Mouse (Mus musculus) ovary, postnatal 14 days (tissue): Measurements from ENCODE around the gene Cacna2d1.

Experiments used
- DNase-seq: peaks from one replicate; pipeline ENCODE4 v3.0.0; 2022; ENCODE audit warnings: low spot score

The Cacna2d1 gene

DNA sequence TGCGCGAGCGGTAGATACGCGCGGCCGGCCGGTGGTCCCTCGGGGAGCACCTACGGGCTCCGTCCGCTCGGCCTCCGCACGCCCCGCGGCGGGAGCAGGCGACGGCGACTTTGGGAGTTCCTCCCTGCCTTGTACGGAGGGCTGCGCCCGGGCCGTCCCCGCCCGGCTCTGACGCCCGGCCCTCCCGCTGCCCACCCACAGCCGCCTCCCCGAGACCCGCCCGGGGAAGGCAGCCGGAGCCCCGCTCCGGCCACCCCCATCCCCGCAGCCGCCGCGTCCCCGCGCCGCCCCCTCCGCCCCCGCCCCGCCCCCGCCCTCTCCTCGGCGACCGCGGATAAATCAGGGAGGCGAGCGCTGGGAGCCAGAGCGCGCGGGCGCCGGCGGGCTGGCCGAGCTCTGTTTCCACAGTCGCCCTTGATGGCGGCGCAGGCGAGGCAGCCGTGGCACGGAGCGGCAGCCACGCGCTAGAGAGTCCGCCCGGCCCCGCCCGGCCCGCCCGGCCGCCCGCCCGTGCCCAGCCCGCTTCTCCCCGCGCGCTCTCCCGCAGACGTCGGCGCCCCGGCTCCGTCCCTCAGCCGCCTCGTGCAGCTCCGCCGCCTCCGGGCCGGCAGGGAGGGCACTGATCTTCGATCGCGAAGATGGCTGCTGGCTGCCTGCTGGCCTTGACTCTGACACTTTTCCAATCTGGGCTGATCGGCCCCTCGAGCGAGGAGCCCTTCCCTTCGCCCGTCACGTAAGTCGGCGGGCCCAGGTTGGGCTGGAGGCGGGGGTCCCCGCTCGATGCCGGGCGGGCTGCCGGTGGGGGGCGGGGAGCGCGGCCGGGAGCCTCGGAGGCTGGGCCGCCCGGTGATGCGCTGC is at the start of gene Cacna2d1:
Gene Cacna2d1 (plus strand): TSS at position 316 of the 858 bp plus-strand sequence.
- DNase-seq: peak; percentile 55

DNA sequence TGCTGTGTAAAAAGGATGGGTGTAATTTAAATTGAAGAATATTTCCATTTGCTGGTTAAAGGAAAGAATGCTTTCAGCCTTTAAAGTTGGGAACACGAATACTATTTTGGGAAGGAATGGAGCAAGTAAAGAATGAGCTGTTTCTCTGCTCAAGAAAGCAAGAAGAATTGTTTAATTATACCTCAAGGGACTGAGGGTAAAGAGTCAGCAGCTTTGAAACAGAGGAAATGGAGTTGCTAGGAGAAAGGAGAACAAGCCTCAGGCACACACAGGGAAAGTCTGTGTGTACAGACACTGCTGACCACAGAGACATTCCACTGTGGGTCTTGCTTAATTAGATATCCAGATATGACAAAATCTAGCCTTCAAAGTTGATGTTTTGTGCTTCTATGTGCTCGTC is 39.4 kb upstream of the Cacna2d1 start:
- DNase-seq: no peak

DNA sequence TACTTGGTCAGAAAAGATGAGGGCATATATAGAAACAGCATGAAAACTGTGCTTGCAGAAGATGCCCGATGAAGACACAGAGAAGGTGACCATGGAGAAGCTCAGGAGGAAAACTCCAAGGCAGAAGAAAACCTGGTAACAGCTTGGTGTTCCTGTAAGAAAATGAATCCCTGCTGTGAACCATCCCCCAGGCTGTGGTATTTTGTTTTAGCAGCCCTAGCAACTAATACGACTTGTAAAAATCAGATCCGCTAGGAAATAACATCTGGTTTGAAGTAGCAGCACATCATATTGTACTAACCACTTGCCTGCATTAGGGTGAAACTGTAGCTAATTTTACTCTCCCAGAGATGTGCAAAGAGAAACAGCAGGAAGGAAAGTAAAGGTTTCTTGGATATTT is 37.8 kb upstream of the Cacna2d1 start:
- no peak for DNase-seq

DNA sequence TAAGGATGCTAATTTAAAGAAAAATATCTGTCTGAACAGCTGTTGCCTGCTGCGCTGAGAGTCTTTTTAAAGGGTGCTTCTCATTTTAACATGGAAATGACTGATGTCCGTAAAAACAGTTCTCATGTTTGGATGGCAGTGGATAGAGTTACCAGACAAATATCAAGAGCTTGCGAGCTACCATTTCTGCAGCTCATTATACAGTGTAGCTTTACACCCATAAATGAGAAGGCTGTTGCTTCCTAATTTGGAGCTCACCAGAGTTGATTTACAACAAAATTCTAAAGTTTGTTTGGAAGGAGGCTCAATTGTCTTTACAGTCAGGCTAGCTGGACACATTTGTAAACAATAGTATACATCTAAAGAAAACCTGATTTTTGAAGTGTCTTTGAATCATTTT is 28.0 kb upstream of the Cacna2d1 start:
- no peak for DNase-seq

DNA sequence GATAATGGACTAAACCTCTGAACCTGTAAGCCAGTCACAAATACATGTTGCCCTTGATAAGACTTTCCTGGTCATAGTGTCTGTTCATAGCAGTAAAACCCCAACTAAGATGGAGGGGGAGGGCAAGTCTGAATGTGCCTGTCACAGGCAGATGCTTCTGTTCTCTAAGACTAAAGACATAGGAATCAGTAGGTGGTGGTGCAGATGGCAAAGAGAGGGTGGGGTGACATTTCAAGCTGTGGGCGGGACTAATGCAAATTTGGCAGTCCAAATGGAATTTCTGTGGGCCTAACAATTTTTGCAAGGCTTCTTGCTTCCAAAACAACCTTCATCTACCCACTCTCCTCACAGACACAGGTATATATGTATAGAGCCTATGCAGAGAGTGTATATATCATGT is 19.6 kb upstream of the Cacna2d1 start:
- DNase-seq: no peak

DNA sequence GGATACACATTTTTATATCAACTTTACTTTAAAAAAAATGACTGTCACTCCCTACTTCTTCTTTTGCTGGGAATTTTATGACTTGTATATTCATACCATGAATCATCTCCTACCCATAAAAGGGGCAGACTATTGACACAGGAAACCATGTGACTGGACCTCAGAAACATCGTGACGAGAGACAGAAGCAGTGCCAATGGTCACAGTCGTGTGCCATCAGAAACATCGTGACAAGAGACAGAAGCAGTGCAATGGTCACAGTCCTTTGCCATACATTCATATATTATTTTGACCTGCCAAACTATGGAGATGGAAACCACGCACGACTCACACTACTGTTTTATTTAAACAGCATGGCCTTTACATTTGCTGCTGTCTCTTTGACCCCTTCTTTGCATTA is 6.0 kb upstream of the Cacna2d1 start:
- no peak for DNase-seq

DNA sequence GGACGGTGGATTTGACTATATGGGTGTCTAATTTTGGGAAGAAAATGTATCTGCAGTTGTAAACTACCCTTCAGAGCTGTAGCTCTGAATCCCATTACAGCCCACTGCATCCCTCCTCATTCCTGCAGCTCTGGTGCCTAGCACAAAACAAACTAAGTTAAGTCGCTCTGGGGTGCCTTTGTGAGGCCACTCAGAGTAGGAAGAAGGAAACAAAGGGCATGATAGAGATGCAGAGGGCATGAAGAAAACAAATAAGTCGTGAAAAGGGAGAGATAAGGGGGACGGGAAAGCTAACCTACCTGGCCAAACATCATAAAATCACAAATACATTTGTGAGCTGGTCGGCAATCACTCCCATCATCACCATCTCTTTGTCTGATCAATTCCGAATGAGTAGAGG is 1.5 kb upstream of the Cacna2d1 start:
- no peak for DNase-seq

DNA sequence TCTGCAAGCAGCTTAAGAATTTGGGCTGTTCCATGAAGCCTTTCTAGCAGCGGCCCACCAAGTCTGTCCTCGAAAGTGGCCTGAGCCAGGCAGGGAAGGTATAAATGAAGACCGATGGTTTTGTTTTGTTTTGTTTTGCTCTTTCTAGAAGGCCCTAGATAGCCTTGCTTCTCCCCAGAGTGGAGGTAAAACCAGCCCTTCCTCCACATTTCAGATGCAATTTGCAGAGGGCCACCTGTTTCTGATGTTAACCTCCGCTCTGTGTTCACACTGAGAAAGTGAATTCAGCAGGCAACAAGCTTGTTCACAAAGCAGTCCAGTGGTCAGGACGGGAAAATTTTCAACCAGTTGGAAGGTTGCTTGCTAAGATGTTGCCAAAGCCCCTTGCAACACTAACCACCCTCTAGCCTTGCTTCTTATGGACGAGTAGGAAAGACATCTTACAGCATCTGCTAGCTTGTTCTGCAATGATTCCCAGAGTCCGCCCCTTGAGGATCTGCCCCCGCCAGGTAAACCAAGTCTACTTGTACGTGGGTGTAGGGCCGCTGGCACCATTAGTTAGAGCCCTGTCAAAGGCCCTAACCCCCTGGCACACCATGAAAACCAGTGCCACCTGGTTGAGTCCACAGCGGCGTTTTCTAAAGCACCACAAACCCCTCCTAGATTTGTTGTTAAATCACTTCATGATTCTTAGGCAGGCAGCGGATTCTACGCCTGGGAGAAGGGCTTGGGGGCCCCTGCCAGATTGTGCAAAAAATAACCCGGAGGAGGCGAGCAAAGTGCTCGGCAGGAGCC is 713 bp upstream of the Cacna2d1 start:
- no peak for DNase-seq

DNA sequence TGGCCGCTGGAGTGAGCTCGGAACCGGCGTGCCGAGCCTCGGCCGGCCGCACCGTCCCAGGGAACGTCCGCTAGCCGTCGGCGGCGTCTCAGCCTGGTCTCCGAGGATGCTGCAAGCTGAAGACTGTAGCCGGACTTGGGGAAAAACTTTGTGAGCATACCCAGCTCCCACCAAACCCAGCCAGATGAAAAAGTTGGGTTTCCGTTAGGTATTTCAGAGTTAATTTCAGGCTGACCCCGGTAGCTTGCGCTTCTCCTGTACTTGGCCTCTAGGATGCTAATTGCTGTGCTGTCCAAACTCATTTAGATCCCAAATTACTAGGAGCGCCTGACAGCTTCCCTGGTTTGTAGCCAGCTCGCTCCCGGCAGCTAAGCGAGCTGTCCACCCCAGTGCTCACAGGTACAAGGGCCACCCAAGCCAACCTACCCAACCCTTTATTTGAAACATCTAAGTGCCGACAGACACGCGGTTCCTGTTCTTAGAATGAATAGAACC is 790 bp downstream of the Cacna2d1 start:
- peak; percentile 2 for DNase-seq

DNA sequence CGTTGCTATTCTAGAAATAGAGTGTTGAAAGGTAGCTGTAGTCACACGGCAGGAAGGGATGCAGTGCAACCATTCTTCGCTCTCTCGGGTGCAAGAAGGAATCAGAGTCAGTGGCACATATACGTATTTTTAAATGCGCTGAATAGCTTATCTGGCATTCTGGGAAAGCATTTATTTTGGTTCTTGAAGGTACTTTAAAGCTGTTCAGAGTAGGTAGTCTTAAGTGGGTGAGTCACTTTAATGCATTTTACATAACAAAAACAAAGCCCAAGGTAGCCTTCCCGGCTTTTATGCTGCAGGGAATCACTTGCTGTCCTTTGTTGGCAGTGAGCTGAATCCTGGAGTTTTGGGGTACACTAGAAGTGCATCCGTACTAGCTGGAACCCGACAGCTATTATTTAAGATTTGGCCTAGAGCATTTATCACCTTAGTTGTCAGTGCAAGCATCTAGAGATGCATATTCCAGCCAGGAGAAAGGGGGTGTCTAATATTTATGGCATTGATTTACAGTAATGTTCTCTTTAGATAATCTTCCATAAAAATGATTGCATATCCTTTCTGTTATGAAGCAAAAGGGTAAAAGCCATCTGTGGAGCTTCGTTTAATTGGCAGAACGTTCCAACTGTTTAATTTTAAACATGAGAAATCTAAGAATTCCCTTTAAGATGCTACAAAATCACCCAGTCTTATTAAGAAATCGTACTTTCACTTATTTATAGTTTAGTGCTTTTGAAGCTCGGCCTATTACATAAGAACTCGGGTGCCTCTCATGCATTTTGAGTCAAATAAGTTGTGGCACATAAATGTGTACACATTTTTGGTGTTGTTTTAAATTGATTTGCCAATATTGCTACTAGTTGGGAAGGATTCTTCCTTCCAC is 1.6 kb downstream of the Cacna2d1 start:
- no peak for DNase-seq

DNA sequence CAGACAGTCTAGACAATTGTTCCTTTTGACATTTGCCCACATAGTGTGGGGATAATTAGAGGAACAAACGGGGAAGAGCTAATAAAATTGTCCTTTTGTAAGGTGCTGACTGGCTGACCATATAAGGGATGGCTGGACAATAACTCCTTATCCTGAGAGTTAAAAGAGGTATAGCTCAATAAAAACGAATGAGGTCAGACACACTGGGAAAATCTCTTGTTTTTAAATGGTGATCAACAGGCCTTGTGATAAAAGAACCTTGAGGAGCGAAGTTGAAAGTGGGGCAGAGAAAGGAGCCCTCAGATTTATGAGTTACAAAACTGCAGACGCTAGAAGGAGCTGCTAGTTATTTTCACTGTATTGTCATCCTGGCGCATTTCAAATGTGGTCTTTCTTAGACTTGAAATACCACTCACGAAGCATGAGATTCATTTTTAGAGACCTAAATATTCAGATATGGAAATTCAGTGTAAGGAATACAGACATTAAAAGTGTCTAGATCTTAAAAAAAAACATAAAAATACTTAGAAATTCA is 6.8 kb downstream of the Cacna2d1 start:
- no peak for DNase-seq

DNA sequence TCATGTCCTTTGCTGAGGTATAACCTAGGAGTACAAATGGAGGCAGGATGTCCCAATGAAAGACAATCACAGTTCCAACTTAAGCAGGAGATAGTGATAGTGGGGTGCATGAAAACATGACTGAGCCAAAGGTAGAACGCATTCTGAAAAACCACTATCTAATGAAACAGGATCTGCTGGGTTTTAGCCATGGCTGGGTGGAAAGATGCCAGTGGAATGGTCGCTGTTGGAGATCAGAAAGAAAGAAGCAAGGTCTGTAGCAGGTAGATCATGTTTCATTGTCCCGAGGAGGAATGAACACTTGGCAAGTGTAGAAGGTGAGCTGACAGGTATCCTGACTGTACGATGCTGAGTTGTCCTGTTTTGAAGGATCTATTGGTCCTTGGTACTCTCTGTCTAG is 7.6 kb downstream of the Cacna2d1 start:
- DNase-seq: no peak

DNA sequence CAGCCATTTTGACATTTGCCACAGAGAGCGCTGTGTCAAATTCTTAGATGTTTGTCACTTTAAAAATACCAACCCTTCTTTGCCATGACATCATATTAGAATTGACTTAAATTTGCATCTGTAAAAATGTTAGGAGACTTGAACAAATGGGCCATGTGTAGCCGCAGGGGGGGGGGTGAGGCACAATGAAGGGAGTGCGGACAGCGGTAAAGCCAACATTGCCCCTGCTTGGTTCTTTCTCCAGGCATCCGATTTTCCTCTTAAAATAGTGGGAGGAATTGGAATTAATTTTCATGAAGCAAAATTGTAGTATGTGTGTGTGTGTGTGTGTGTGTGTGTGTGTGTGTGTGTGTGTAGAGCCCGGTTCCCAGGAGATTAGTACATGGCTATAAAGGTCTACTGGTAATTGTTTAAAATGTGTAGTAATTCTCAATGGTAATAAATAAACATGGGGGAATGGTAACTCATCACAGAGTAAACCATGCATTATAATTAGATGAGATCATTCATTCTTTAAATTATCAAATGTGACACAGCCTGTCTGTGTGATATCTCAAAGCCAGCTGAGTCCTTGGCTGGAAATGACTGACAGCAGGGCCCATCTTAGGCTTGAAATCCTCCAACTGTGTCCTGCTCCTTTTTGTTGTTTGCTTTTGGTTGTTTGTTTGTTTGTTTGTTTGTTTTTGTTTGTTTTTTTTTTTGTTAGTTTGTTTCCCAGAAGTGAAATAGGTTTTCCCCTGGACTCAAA is 14.0 kb downstream of the Cacna2d1 start:
- no peak for DNase-seq

DNA sequence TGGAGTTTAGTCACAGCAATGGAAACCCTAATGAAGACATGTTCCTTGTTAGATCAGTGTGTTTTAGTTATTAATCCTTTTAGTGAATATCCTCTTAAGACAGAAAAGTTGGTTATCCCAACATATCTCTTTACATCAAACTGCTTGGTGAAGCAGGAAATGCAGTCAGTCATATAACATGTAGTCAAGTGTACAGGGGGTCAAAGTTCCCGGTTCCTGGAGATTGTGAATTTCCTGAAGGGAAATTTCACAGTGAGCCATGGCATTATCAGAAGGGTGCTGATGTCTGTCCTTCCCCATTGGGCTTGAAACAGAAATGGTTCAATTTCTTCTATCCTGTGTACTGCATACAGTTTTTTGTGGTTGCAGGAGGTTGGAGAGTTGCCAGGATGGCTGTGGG is 25.3 kb downstream of the Cacna2d1 start:
- no peak for DNase-seq

DNA sequence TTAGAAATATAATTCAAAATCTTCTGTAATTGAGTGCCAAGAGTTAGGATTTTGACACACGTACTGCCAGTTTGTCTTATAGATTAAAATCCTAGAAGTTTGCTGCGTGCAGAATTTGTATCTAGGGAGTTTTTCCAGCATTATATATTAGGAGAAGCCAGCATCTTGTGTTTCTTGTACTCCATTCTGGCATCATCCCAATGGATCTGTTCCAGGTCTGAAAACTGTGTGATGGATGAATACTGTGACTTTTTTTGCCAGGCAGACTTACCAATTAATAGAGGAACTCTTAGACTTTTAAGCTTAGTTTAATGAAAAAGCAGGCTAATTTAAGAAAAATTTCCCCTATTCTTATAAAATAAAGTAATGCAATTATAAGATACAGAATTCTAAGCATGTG is 27.4 kb downstream of the Cacna2d1 start:
- no peak for DNase-seq

DNA sequence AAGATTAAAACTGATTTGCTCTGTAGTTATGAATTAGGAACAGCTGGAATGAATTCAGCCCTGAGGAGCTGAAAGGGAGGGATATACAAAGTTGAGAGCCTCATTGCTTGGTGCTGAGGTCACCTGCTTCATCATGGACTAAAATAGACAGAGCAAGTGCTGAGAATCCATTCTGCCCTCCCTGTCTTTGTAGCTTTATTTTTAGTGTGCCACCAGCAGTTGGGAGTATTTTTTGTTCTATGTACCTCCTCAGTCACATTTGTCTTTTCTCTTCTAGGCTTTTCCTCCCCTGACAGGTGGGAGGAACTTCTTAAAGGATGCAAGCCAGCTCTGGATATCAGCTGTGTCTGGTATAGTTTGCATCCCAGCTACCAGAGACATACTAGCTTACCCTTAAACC is 32.4 kb downstream of the Cacna2d1 start:
- no peak for DNase-seq

DNA sequence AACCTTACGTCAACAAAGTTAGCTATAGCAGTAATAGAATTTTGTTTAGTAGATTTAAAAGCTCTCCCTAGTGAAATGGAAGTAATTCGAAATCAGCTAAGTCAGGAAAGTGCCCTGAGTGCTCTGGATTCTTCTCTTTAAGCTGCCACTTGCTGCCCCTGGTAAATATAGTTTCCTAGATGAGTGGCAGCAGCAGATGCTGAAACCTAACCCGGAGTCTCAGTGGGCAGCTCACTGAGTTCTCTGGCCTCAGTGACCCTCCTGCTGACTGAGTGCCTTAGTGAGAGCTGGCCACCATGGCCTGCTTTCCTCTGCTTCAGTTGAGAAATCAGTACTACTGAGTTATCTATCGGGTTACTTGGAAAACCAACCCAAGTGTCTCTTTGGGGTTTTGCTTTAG is 37.3 kb downstream of the Cacna2d1 start:
- no peak for DNase-seq

DNA sequence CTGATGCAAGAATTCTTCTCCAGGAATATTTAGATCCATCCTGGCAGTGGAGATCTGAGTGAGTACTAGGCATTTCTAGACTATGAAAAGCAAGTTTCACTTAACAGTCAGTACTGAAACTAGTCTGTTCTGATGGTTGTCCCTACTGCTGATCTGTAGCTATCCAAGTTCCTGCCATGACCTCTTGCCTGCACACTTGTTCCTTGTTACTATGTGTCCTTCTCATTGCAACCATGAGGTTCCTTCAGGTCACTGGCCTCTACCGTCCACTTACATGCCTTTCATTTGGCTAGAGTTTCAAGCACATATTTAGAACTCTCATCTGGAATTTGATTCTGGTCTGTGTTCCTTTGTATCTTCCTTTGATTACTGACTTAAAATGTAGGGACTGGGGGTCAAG is 37.9 kb downstream of the Cacna2d1 start:
- DNase-seq: no peak

DNA sequence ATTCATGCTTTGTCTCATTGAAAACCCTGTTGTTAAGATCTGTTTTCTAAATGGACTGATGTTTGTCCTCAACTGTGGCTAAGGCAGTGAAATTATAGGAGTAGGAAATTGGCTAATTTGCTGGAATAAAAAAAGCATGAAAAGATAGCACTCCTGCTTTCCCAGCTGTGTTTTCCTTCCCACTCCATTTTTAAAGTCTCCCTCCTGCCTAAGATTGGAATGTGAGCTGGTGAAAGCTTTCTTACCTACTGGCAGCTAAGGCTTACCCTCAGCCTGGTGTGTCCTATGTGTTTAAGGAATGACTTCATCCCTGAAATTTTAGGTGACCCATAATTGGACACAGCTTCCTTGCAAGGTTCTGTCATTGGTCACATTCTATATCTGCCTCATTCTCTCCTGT is 40.2 kb downstream of the Cacna2d1 start:
- DNase-seq: no peak

DNA sequence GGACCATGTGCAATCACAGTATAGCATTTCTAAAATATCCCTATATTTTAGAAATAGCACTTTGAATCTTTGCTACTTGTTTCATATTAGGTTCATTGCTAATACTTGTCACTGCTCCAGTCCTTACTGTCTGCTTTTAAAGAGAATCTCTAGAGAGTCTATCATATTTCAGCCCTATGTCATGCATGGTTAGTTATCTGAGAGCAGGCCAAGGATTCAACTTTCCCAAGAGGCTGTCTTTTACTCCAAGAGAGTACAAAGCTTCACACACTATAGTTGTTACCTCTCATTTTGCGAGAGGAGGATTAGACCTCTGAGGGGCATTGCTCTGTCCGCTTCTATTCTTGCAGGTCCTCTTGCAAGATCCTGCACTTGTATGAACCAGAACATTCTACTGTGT is 44.7 kb downstream of the Cacna2d1 start:
- no peak for DNase-seq

DNA sequence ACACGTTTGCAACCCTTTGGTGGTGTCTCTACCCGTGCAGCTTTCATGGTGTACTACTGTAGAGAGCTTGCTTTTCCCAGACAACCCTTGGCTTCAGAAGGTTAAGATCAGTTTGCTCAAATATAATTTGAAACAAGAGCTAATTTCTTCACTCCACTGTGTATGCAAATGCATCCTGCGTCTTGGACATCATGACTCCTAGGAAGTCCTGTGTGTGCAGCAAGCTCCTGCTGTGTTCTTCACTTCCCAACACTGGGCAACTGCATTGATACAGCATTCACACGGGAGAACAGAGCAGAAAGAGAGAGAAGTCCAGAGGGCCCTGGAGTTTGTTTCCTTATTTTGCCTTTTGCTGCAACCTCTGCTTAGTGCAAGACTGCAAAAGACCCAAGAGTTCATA is 48.1 kb downstream of the Cacna2d1 start:
- no peak for DNase-seq
